Mouse (Mus musculus) kidney, adult 2 months (tissue): ENCODE measurements at regions not wholly inside any gene's neighbourhood (a gene's known extent, or its start where the extent isn't known, plus 50 kb on each side); places are given as distances from the start of the nearest gene placed in this dataset.
"Not testable (repeated sequence)": the region's sequence is repeated elsewhere in the genome, so short reads cannot be mapped to it uniquely, and the experiment has no call there.

Experiments
- DNase-seq: peaks from one replicate; pipeline ENCODE4 v3.0.0; 2021
- H3K27ac ChIP-seq: fragments of 200-500 bp; 2 replicates; pipeline ENCODE4 v1.5.1; 2012; ENCODE audit warnings: low read depth, low read length, control low read depth, inconsistent platforms; ENCODE audit not compliant: insufficient read depth
- H3K27me3 ChIP-seq: fragments of 200-500 bp; replicated peaks from 2 replicates; pipeline ENCODE4 v1.6.1; 2012; ENCODE audit warnings: mild to moderate bottlenecking, moderate library complexity, low read length, inconsistent platforms; ENCODE audit not compliant: control insufficient read depth, insufficient read depth
- H3K36me3 ChIP-seq: fragments of 200-500 bp; 2 replicates; pipeline ENCODE4 v1.6.1; 2012; ENCODE audit warnings: mild to moderate bottlenecking, moderate library complexity, low read length, inconsistent platforms; ENCODE audit not compliant: control insufficient read depth, insufficient read depth
- H3K4me1 ChIP-seq: fragments of 200-500 bp; 2 replicates; pipeline ENCODE4 v1.6.1; 2011; ENCODE audit warnings: low read length; ENCODE audit not compliant: control insufficient read depth, insufficient read depth
- H3K4me3 ChIP-seq: fragments of 200-500 bp; 2 replicates; pipeline ENCODE4 v1.5.1; 2011; ENCODE audit warnings: mild to moderate bottlenecking, low read depth, low read length, control low read depth; ENCODE audit not compliant: insufficient read depth
- CTCF ChIP-seq: fragments of 200-500 bp; conservative IDR thresholded peaks from 2 replicates; pipeline ENCODE4 v1.5.1; 2011; ENCODE audit warnings: low read depth, mild to moderate bottlenecking, control low read depth, low read length, moderate library complexity, mixed read lengths; ENCODE audit not compliant: insufficient read depth, insufficient read length
- POLR2A ChIP-seq: fragments of 200-500 bp; IDR thresholded peaks from one replicate; pipeline ENCODE4 v1.6.1; 2011; ENCODE audit warnings: low read depth, low read length, control low read depth
- WGBS: fragments of 180-500 bp; shearing (Covaris S2); methylation state at CpG from one replicate; pipeline ENCODE4 v1.1.7; 2018; 5-methylcytosine and 5-hydroxymethylcytosine counted together

DNA sequence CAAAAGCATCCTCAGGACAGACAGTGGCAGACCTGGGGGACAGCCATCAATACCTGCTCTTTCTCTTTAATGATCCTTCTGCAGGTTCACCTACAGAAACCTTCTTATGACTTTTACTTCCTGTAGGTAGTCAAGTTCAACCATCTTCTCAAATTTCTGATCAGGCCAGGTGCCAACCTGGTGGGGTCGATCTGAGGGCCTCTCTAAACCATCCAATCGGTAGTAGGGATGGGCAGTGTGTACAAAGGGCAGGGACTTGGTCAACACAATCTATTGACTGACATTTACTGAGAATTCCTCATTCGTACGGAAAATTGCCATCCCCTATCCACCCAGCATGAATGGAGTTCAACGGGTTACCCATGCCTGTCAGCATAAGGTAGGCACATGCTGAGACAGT, 74.8 kb upstream of the Alkbh8 start:
- Histone ChIP-seq H3K36me3 (no peaks in the 10 kb centered on the region), H3K27me3 (no peaks in the 10 kb centered on the region), H3K4me1 (no peaks in the 10 kb centered on the region), H3K4me3 (no peak overlapping the region), H3K27ac (no peak overlapping the region)
- 78% methylated on average over 5 of the region's 5 CpGs for WGBS
- no peak for TF ChIP-seq CTCF
- TF ChIP-seq POLR2A: no peak
- DNase-seq: no peak

DNA sequence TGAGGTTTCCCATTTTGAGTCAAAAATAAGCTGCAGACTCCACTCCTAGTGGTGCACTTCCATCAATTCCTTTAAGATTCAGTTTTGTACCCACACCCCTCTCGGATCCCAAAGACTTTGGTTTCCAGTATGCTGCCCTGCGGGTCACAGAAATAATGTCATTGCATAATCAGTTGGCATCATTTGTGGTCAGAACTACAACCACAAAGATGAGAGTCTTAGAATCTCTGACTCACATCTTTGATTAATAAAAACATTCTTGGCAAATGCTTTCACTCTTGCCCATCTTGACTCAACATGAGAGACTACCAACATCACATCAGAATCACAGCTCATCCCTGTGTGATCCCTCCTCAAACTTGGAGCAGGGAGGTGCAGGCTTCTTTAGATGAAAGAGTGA, 74.1 kb upstream of the Alkbh8 start:
- H3K4me3 ChIP-seq: no peak overlapping the region
- TF ChIP-seq POLR2A (no peak), CTCF (no peak)
- no peaks in the 10 kb centered on the region for H3K36me3 ChIP-seq
- 87% methylated on average over 2 of the region's 2 CpGs for WGBS
- H3K27ac ChIP-seq: no peak overlapping the region
- no peaks in the 10 kb centered on the region for H3K27me3 ChIP-seq
- no peak for DNase-seq
- H3K4me1 ChIP-seq: no peaks in the 10 kb centered on the region

DNA sequence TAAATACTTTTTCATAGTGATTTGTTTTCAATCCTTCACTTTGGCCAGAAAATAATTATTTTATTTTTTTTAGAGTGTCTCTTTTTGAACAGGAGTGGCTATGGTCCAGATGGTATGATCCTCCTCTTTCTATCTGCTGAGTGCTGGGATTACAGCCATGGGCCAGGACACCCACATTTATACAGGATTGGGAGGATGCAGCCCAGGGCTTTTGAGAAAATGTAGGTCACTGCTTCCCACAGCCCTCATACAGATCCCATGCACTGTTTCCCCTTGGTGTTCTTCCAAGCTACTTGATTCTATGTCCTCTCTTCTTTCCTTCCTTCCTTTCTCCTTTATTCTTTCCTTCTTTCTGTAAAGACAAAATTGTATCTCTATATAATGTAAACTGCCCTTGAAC, 70.5 kb upstream of the Alkbh8 start:
- no peak overlapping the region for H3K27ac ChIP-seq
- no peaks in the 10 kb centered on the region; the same call in 1 of the 2 replicates for H3K27me3 ChIP-seq
- H3K4me1 ChIP-seq: no peaks in the 10 kb centered on the region
- no peak for TF ChIP-seq CTCF
- TF ChIP-seq POLR2A: no peak
- no peak for DNase-seq
- H3K36me3 ChIP-seq: no peaks in the 10 kb centered on the region
- H3K4me3 ChIP-seq: no peak overlapping the region

DNA sequence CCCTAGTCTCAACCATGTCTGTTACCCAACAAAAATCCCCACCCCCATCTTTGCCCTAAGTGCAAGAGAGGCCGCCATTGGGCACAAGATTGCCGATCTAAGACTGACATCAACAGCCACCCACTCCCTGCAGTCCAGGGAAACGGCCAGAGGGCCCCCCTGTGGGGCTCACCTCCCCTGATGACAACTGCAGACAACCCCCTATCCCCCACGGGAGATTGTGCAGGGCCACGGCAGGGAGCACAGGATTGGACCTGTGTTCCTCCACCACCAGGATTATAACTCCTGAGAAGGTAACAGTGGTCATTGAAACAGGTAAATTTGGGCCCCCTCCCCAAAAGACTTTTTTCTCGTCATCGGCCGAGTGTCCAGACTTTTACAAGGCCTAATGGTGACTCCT, 54.4 kb upstream of the Alkbh8 start:
- not testable (repeated sequence) for H3K4me1 ChIP-seq, H3K27ac ChIP-seq, H3K36me3 ChIP-seq, H3K27me3 ChIP-seq, DNase-seq, H3K4me3 ChIP-seq
- WGBS: 79% methylated on average over 8 of the region's 8 CpGs

DNA sequence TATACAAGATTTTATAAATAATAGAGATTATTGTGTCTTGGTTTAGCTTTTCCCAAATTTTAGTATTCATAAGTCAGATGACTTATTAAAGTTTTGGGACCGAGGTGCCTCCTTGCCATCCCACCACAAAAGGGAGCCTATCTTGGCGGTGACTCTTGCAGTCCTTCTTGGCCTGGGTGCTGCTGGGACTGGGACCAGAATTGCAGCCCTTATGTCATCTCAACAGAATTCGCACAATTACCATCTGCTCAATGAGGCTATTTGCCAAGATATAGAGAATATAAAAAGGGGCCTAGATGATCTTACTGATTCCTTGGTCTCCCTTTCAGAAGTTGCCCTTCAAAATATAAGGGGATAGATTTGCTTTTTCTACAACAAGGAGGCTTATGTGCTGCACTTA, 53.0 kb upstream of the Alkbh8 start:
- not testable (repeated sequence) for H3K27me3 ChIP-seq, H3K4me1 ChIP-seq, H3K36me3 ChIP-seq, DNase-seq, H3K27ac ChIP-seq, H3K4me3 ChIP-seq
- 93% methylated on average over 3 of the region's 3 CpGs for WGBS

DNA sequence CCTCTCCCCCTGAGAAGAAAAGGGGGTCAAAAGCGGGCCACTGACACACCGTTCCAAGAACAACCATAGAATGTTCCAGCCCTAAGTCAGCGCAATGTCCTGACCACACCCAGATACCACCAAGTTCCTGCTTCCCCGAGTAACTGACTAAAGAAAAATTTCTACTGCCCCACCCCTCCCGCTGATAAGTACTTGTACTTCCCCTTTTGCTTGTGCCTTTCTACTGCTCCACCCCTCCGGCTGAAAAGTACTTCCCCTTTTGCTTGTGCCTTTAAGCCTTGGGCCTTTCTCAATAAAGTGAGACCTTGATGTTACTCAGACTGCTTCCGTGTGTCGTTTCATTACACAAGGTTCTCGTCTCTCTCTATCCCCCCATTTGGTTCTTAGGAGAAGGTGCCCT, 51.6 kb upstream of the Alkbh8 start:
- WGBS: 88% methylated on average over 9 of the region's 9 CpGs
- DNase-seq: not testable (repeated sequence)

More for the DNA sequence above, 51.6 kb upstream of the Alkbh8 start:
- not testable (repeated sequence) for H3K4me1 ChIP-seq, H3K27me3 ChIP-seq, H3K36me3 ChIP-seq, H3K4me3 ChIP-seq, H3K27ac ChIP-seq
